Mouse (Mus musculus) stomach, postnatal 0 days (tissue): ENCODE measurements around the gene Olfr487. TPM values are rescaled to one million over a fixed set of nuclear protein-coding genes. Genes with fewer than 3 reads are reported as not detected.
"Not testable (repeated sequence)": the region's sequence is repeated elsewhere in the genome, so short reads cannot be mapped to it uniquely, and the experiment has no call there.

Experiments
- ATAC-seq: fragments of 200-750 bp; cut with Nextera tagmentation; 2 replicates; pipeline ENCODE4 v1.8.0; 2017; ENCODE audit not compliant: low FRiP score, low TSS enrichment
- DNase-seq: peaks from one replicate; pipeline ENCODE4 v3.0.0-alpha.2; 2016; ENCODE audit warnings: low spot score
- H3K27ac ChIP-seq: fragments of 300-500 bp; sonication (generic); replicated peaks from 2 replicates; pipeline ENCODE4 v1.5.1; 2014; ENCODE audit warnings: mild to moderate bottlenecking, control low read depth
- H3K27me3 ChIP-seq: fragments of 300-500 bp; sonication (generic); 2 replicates; pipeline ENCODE4 v1.6.1; 2014; ENCODE audit warnings: low read length; ENCODE audit not compliant: control insufficient read depth, insufficient read depth
- H3K36me3 ChIP-seq: fragments of 300-500 bp; sonication (generic); 2 replicates; pipeline ENCODE4 v1.6.1; 2014; ENCODE audit warnings: low read length, mixed read lengths; ENCODE audit not compliant: control insufficient read depth, insufficient read depth
- H3K4me1 ChIP-seq: fragments of 300-500 bp; sonication (generic); replicated peaks from 2 replicates; pipeline ENCODE4 v1.6.1; 2014; ENCODE audit warnings: antibody characterized with exemption; ENCODE audit not compliant: control insufficient read depth, insufficient read depth
- H3K4me2 ChIP-seq: fragments of 300-500 bp; sonication (generic); replicated peaks from 2 replicates; pipeline ENCODE4 v1.6.1; 2014; ENCODE audit warnings: low read depth, mild to moderate bottlenecking, control low read depth, moderate library complexity
- H3K4me3 ChIP-seq: fragments of 300-500 bp; sonication (generic); 2 replicates; pipeline ENCODE4 v1.5.1; 2014; ENCODE audit warnings: low read depth, low read length, control low read depth
- H3K9ac ChIP-seq: fragments of 300-500 bp; sonication (generic); 2 replicates; pipeline ENCODE4 v1.6.1; 2014; ENCODE audit warnings: mild to moderate bottlenecking, low read length, control low read depth, mixed read lengths
- H3K9me3 ChIP-seq: fragments of 300-500 bp; sonication (generic); 2 replicates; pipeline ENCODE4 v1.6.1; 2016; ENCODE audit warnings: low read length; ENCODE audit not compliant: control insufficient read depth
- CTCF ChIP-seq: IDR thresholded peaks from 2 replicates; pipeline ENCODE4 v1.5.1; 2016; ENCODE audit warnings: antibody characterized with exemption, low read depth, mild to moderate bottlenecking, moderate library complexity
- EP300 ChIP-seq: optimal IDR thresholded peaks from 2 replicates; pipeline ENCODE3; 2016; ENCODE audit warnings: antibody characterized with exemption
- whole genome bisulfite sequencing: fragments of 180-500 bp; shearing (Covaris S2); extraction: QIAGEN DNeasy Blood & Tissue Kit; methylation state at CpG from one replicate; pipeline ENCODE4 v1.1.7; 2014; 5-methylcytosine and 5-hydroxymethylcytosine counted together
- polyA plus RNA-seq: library from polyadenylated mRNA; unstranded; fragments of >200 nt; fragmentation: Nextera tagmentation; extraction: Ambion mirVana; gene quantifications from 2 replicates; pipeline ENCODE4 v1.2.1, GENCODE M21; 2015

Olfr487 gene
- not detected in 2 replicates for polyA plus RNA-seq

- H3K27me3 ChIP-seq, H3K9me3 ChIP-seq, H3K9ac ChIP-seq, H3K4me2 ChIP-seq, DNase-seq, H3K36me3 ChIP-seq, H3K4me3 ChIP-seq, H3K4me1 ChIP-seq, H3K27ac ChIP-seq, ATAC-seq: not testable (repeated sequence)
Measured at GRCm38 (mm10) chr7:108214536-108214935, at the start of gene Olfr487. Gene Olfr487 (minus strand): TSS chr7:108214636.

- Histone ChIP-seq H3K36me3 (no peaks in the 10 kb centered on the region), H3K27me3 (no peaks in the 10 kb centered on the region), H3K4me2 (no peak within 1 kb of the TSS), H3K4me1 (no peaks in the 10 kb centered on the region), H3K27ac (no peak within 1 kb of the TSS), H3K9ac (no peak within 1 kb of the TSS), H3K9me3 (no peaks in the 10 kb centered on the region), H3K4me3 (no peak within 1 kb of the TSS)
- TF ChIP-seq EP300 (no peak), CTCF (no peak)
- ATAC-seq (no peak), DNase-seq (no peak)
Measured at GRCm38 (mm10) chr7:108258247-108258646, 43.8 kb upstream of the Olfr487 start, which contains the start of gene Olfr488. Gene Olfr488 (minus strand): TSS chr7:108258347.

- no peaks in the 10 kb centered on the region for H3K36me3 ChIP-seq
- no peaks in the 10 kb centered on the region for H3K4me1 ChIP-seq
- DNase-seq (no peak), ATAC-seq (no peak)
- no peaks in the 10 kb centered on the region for H3K27me3 ChIP-seq
- H3K9ac ChIP-seq: no peak overlapping the region
- TF ChIP-seq EP300: no peak
- no peak for TF ChIP-seq CTCF
- 68% methylated on average over 3 of the region's 3 CpGs for WGBS
- no peaks in the 10 kb centered on the region for H3K9me3 ChIP-seq
- no peak overlapping the region for H3K4me3 ChIP-seq
- H3K4me2 ChIP-seq: no peak overlapping the region
- H3K27ac ChIP-seq: no peak overlapping the region
Measured at GRCm38 (mm10) chr7:108233551-108233950, 19.1 kb upstream of the Olfr487 start.

GRCm38 (mm10) chr7:108196938-108197337 is 17.5 kb downstream of the Olfr487 start:
- TF ChIP-seq CTCF (no peak), EP300 (no peak)
- Histone ChIP-seq H3K4me2 (no peak overlapping the region), H3K27me3 (no peaks in the 10 kb centered on the region), H3K9ac (no peak overlapping the region), H3K9me3 (no peaks in the 10 kb centered on the region), H3K4me1 (no peaks in the 10 kb centered on the region), H3K4me3 (no peak overlapping the region), H3K36me3 (no peaks in the 10 kb centered on the region), H3K27ac (no peak overlapping the region)
- DNase-seq (no peak), ATAC-seq (no peak)
- 72% methylated on average over 6 of the region's 6 CpGs for WGBS

GRCm38 (mm10) chr7:108196337-108196736 is 18.1 kb downstream of the Olfr487 start:
- ATAC-seq, H3K4me2 ChIP-seq, H3K4me1 ChIP-seq, H3K27me3 ChIP-seq, DNase-seq, H3K27ac ChIP-seq, H3K4me3 ChIP-seq, H3K9me3 ChIP-seq, H3K36me3 ChIP-seq, H3K9ac ChIP-seq: not testable (repeated sequence)
- WGBS: 62% methylated on average over 3 of the region's 3 CpGs

GRCm38 (mm10) chr7:108192714-108193113 is 21.7 kb downstream of the Olfr487 start:
- DNase-seq, H3K4me3 ChIP-seq, H3K9ac ChIP-seq, H3K27ac ChIP-seq, H3K9me3 ChIP-seq, H3K4me2 ChIP-seq, ATAC-seq, H3K4me1 ChIP-seq, H3K36me3 ChIP-seq, H3K27me3 ChIP-seq: not testable (repeated sequence)
- 63% methylated on average over 1 of the region's 1 CpGs for whole genome bisulfite sequencing

GRCm38 (mm10) chr7:108191196-108191595 is 23.2 kb downstream of the Olfr487 start:
- H3K4me2 ChIP-seq, H3K4me3 ChIP-seq, H3K9ac ChIP-seq, H3K9me3 ChIP-seq, H3K27me3 ChIP-seq, DNase-seq, H3K36me3 ChIP-seq, H3K27ac ChIP-seq, ATAC-seq, H3K4me1 ChIP-seq: not testable (repeated sequence)
- 45% methylated on average over 2 of the region's 2 CpGs for WGBS

- not testable (repeated sequence) for ATAC-seq
Measured at GRCm38 (mm10) chr7:108185237-108185636, 29.2 kb downstream of the Olfr487 start.

GRCm38 (mm10) chr7:108184401-108184800 is 30.0 kb downstream of the Olfr487 start:
- H3K9ac ChIP-seq: not testable (repeated sequence)
- 67% methylated on average over 3 of the region's 3 CpGs for WGBS

More at GRCm38 (mm10) chr7:108185237-108185636, 29.2 kb downstream of the Olfr487 start:
- H3K9ac ChIP-seq, H3K36me3 ChIP-seq, H3K4me1 ChIP-seq, H3K27ac ChIP-seq, DNase-seq, H3K4me3 ChIP-seq, H3K4me2 ChIP-seq, H3K9me3 ChIP-seq, H3K27me3 ChIP-seq: not testable (repeated sequence)
- WGBS: 89% methylated on average over 2 of the region's 2 CpGs

More at GRCm38 (mm10) chr7:108184401-108184800, 30.0 kb downstream of the Olfr487 start:
- H3K36me3 ChIP-seq, H3K4me2 ChIP-seq, H3K4me3 ChIP-seq, H3K27me3 ChIP-seq, H3K9me3 ChIP-seq, DNase-seq, ATAC-seq, H3K27ac ChIP-seq, H3K4me1 ChIP-seq: not testable (repeated sequence)
